Mouse (Mus musculus) large intestine, adult 2 months (tissue): ENCODE data around the gene Zfp109. TPM values are rescaled to one million over a fixed set of nuclear protein-coding genes. Genes with fewer than 3 reads are reported as not detected.
A peak's percentile ranks its signal among the peaks of the same experiment; 100 is the strongest.
"Not testable (repeated sequence)": the region's sequence is repeated elsewhere in the genome, so short reads cannot be mapped to it uniquely, and the experiment has no call there.

Experiments
- DNase-seq: peaks from one replicate; pipeline ENCODE4 v3.0.0-alpha.2; 2012; ENCODE audit warnings: low read depth, low spot score
- WGBS: fragments of 180-500 bp; shearing (Covaris S2); methylation state at CpG from one replicate; pipeline ENCODE4 v1.1.7; 2018; 5-methylcytosine and 5-hydroxymethylcytosine counted together
- polyA plus RNA-seq: library from polyadenylated mRNA; depleted of rRNA; stranded (reverse); fragments of >200 nt; gene quantifications from 2 replicates; pipeline ENCODE4 v1.2.3, GENCODE M21; 2012; rRNA removed

Zfp109 gene
- polyA plus RNA-seq: 0.78 and 1.2 TPM in 2 replicates

DNA sequence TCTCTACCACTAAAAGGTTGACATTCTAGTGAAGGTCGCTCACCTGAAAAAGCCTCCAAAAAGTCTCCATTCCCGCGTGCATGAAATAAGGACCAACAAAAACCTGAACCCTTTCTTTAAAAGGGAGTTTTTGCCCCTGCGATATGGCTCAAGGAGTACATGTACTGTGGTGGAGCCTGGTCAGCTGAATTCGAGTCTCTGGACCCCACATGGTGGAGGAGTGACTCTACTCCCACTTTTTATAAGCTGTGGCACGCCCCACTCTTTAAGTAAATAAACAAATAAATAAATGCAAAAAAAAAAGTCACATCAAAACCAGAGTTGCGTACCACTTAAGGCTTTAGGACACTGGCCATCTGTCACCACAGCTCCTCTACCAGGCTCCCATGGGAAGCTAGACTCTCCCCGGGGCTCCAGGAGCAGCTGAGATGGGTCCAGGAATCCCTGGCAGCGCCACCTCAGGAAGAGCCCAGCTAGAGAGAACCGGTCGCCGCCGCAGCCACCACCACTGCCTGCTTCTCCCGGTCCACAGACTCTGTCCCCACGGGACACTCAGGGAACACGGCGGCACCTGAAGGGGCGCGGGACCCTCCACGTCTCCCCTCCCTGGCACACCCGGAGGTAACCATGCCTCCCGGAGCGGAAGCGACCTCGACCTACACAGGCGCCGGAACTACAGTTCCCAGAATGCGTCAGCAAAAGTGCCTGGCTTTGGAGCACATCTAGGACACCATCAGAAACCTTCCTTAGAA is at the start of gene Zfp109:
Zfp109 (minus strand) TSS at position 521 of the 752 bp plus-strand sequence.
- WGBS: 5% methylated on average over 28 of the region's 28 CpGs
- peak; percentile 40 for DNase-seq

GRCm38 (mm10) chr7:24286916-24287315 is 49.6 kb upstream of the Zfp109 start:
- no peak for DNase-seq
- WGBS: 79% methylated on average over 4 of the region's 4 CpGs

GRCm38 (mm10) chr7:24286090-24286489 is 48.7 kb upstream of the Zfp109 start:
- 50% methylated on average over 4 of the region's 4 CpGs for WGBS
- DNase-seq: no peak

DNA sequence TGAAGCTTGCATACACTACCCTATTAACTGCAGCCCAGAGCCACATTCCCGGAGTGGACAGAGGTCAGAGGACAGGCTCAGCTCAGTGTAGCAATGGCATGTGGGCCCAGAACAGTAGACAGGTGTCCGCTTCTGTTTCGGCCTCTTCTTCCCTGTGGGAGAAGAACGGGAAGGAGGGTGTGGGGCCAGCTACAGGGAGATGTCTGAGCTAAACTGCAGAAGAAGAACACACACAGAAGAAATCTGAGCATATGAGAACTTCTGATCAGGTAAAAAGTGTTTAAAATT is 43.4 kb upstream of the Zfp109 start:
- whole genome bisulfite sequencing: 37% methylated on average over 4 of the region's 4 CpGs
- no peak for DNase-seq

GRCm38 (mm10) chr7:24280031-24280857 is 42.9 kb upstream of the Zfp109 start:
- 57% methylated on average over 10 of the region's 10 CpGs for WGBS

DNA sequence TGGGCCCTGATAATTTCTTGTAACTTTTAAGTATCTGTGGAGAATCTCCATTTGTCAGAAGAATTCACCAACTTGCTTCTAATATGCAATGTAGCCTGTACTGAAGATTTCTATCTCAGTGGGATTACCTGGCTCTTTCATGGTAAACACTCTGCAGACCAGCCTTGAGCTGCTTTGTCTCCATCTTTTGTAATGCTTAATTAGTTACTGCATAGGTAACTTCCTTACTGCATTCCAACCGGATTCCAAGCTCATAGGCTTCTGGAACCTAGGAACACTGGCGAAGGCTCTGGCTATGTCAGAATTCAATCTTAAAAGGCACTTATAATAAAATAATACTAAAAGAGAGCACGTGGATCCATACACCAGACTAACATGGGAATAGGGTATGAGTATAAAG is 41.4 kb upstream of the Zfp109 start:
- 91% methylated on average over 3 of the region's 3 CpGs for WGBS
- DNase-seq: not testable (repeated sequence)

More at GRCm38 (mm10) chr7:24280031-24280857, 42.9 kb upstream of the Zfp109 start:
- no peak for DNase-seq

GRCm38 (mm10) chr7:24274456-24274855 is 37.1 kb upstream of the Zfp109 start:
- DNase-seq: no peak
- 94% methylated on average over 4 of the region's 4 CpGs for WGBS

GRCm38 (mm10) chr7:24271191-24271590 is 33.8 kb upstream of the Zfp109 start:
- 98% methylated on average over 6 of the region's 6 CpGs for WGBS
- no peak for DNase-seq

DNA sequence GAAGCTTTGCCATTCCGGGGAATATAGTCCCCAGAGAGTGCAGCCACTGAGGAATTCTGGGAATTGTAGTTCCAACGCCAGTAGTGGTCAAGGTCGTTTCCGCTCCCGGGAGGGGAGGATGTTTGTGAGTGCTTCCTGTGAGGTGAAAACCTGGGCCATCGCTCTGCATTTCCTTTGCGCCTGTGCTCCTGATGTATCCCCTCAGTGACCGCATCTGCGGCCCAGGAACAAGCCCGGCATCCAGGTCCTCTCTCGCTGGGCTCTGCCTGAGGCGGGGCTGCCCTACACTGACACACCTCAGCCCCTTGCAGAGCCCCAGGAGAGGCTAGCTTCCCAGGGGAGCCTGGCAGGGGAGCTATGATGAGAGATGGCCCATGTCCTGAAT is 32.9 kb upstream of the Zfp109 start, which contains the start of gene Zfp93:
Zfp93 (plus strand) TSS at position 133 of the 385 bp plus-strand sequence.
- WGBS: under 1% methylated on average over 12 of the region's 12 CpGs
- DNase-seq: peak; percentile 78

GRCm38 (mm10) chr7:24269667-24270287 is 32.4 kb upstream of the Zfp109 start:
- DNase-seq: no peak

DNA sequence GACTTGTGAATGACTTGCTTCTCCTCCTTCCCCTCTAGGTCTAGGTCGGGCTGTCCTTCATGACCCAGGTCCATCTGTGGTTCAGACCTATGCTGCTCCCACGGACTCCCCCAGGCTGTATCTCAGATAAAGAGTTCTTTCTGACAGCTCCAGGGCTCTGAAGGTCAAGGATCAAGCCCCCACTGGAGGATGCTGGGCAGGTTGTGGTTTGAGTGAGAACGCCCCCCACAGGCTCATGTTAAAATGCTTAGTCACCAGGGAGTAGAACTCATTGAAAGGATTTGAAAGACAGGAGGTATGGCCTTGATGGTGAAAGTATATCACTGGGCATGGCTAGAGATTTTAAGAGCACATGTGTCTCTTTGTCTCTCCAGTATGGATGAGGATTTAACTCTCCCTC is 31.9 kb upstream of the Zfp109 start:
- no peak for DNase-seq
- 78% methylated on average over 3 of the region's 3 CpGs for WGBS

More at GRCm38 (mm10) chr7:24269667-24270287, 32.4 kb upstream of the Zfp109 start:
- WGBS: 35% methylated on average over 7 of the region's 7 CpGs

DNA sequence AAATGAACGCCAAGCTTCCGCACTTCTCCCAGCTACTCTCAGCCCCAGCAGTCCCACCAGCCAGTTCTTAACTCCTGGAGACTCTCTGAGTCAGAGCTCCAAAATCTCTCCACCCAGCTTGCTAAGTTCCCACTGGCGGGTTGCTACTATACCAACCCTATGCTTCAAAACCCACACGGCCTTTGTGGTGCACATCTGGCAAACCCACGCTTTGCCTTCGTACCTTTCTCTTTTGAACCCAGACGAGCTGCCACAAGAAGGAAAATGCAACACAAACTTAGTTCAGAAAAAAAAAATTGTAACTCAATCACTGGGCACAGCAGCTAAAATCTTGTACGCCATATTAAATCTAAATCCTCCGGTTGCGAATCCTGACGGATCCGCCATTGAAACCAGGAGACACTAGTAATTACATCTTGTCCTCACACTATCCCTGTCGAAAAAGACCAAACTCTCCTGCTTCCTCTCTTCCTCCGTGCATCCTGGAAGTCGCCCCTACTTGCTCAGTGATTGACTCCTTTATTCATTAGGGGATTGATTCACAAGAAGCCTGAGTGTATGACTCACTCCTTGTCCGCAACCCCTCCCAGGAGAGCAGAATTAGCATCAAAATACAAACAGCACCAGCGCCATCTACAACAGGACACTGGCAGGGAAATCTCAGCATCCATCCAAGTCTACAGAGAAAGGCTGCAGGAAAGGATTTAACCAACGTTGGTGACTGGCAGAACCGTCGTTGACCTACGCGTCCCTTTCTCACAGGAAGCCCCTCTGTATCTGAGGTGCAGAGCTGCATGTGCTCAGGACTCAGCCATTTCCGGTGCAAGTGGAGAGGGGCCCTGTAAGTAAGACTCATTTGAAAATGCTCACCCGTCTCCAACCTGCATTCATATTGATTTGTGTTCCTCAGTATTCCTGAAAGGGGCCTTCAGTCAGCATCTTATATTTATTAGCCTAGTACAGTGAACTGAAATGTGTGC is 31.1 kb upstream of the Zfp109 start:
- DNase-seq: no peak
- WGBS: 78% methylated on average over 24 of the region's 24 CpGs

- WGBS: 87% methylated on average over 4 of the region's 4 CpGs
These were observed 22.6 kb upstream of the Zfp109 start for GRCm38 (mm10) chr7:24260000-24260312.

DNA sequence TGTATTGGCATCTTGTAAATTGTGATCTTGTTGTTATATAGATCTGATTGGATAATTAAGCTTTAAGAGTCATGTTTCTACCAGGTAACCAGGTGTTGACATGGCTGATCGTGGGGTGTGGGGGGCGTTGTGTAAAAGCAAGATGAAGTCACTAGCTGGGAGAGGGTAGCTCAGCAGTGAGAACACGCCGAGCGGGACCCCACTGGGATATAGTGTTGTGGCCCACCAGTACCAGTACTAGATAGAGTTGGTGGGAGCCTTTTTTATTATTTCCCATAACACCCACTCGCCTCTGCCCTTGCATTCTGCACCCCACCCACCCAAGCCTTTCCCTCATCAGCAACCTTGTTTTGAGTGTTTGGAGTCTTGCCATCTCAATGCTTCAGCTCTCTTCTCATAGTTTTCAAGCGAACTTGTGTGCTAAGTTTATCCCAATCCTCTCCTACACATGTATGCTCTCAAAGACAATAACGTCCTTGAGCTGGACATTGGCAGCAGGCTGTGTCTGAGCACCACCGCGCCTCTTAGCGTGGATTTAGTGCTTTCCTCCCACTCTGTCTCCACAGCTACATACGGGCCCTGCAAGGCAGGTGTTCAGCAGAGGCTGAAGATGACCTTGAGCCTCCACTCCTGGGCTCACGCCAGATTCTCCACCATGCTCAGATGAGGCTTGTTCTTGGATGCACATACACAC is 22.1 kb upstream of the Zfp109 start:
- 90% methylated on average over 13 of the region's 13 CpGs for WGBS
- DNase-seq: no peak

More at GRCm38 (mm10) chr7:24260000-24260312, 22.6 kb upstream of the Zfp109 start:
- no peak for DNase-seq

DNA sequence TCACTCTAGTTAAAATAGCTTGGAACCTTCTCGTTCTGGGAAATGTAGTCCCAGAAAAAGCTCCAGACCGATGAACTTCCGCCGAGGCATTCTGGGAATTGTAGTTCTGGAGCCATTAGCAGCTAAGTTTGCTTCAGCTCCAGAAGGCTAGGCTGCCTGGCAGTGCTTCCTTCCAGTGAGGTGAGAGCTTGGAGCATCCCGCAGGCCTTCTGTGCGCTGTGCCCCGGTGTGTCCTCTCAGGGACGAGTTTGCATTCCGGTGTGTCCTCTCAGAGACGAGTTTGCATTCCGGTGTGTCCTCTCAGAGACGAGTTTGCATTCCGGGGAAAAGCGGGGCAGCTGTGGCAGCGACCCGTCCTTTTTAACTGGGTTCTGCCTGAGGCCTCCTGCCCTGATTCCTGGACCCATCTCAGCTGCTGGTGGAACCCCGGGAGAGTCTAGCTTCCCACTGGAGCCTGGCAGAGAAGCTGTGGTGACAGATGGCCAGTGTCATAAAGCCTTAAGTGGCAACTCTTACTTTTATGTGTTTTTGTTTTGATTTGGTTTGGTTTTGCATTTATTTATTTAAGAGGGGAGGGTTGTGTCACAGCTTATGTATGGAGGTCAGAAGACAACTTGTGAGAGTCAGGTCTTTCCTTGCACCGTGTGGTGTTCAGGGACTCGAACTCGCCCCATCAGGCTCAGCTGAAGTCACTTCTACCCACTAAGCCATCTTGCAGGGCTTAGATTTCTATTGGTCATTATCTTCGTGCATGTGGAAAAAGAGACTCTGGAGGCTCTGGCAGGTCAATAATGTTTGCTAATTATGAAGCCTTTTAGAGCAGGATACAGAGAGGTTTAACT is 17.5 kb upstream of the Zfp109 start, which contains the start of gene Zfp108:
Zfp108 (plus strand) TSS at position 162 of the 842 bp plus-strand sequence.
- peak; percentile 83 for DNase-seq
- WGBS: 15% methylated on average over 21 of the region's 21 CpGs

GRCm38 (mm10) chr7:24253779-24254615 is 16.6 kb upstream of the Zfp109 start:
- WGBS: 45% methylated on average over 9 of the region's 9 CpGs
- no peak for DNase-seq

DNA sequence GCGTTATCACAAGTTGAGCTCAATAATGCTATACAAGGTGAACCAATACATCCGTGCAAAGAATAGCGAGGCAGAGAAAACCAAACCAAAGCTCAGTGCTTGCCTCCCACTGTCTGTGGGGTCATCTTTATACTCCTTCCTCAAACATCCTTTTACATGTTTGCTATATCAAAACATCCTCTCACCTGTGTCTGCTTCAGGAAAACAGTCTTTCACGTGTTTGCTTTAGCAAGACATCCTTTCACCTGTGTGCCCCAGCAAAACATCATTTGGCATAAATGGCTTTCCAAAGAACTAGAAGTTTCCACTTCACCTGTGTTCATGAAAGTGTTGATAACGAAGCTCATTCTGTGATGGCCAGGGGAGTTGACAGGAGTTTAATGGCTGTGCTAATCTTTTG is 26.0 kb downstream of the Zfp109 start, which contains the start of gene Zfp111:
Zfp111 (minus strand) TSS at position 101 of the 400 bp plus-strand sequence.
- DNase-seq: no peak
- WGBS: 77% methylated on average over 5 of the region's 5 CpGs
